Mouse (Mus musculus): Measurements from ENCODE around the gene Hist1h2af.
"Not testable (repeated sequence)": the region's sequence is repeated elsewhere in the genome, so short reads cannot be mapped to it uniquely, and the experiment has no call there.

Hist1h2af gene

DNA sequence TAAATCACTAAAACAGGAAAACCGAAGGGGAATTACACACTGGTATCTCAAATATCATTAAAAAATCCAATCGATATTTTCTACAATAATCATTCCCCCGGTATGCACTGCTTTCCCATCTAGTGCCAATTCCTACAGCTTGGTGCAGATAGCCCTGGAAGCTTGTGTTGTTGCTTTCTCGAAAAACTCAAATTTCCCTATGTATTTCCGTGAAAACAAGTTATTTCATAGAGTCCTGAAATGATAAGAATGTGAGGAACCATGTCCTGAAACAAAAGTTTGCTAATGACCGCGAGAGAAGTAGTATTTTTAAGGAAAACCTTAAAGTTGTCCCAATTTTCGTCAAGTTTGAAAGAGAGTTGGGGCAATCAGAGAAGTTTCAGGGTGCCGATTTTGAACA, 20.7 kb downstream of the Hist1h2af start:
- CTCF ChIA-PET, result interaction anchor here (0.7 to 1.6 kb wide), 2 partner anchors 10 to 17 kb away, joined by 3 to 4 read pairs; no protein-coding TSS in a partner anchor

DNA sequence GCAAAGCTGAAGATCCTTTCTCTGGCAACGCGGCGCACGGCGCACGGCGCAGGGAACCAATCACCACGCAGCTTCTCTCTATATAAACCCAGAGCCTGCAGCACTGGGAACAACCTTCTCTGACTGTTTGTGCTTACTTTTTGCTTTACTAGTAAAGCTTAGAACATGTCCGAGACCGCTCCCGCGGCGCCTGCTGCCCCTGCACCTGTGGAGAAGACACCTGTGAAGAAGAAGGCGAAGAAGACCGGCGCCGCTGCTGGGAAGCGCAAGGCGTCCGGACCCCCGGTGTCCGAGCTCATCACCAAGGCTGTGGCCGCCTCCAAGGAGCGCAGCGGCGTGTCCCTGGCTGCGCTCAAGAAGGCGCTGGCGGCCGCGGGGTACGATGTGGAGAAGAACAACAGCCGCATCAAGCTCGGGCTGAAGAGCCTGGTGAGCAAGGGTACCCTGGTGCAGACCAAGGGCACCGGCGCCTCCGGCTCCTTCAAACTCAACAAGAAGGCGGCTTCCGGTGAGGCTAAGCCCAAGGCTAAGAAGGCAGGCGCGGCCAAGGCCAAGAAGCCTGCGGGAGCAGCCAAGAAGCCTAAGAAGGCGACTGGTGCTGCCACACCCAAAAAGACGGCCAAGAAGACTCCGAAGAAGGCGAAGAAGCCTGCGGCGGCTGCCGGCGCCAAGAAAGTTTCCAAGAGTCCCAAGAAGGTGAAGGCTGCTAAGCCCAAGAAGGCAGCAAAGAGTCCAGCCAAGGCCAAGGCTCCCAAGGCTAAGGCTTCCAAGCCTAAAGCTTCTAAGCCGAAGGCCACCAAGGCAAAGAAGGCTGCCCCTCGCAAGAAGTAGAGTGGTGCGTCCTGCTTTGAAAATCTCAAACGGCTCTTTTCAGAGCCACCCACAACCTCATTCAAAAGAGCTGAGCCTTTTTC, 21.5 kb downstream of the Hist1h2af start:
- CTCF ChIA-PET, result interaction anchor here (0.7 to 1.1 kb wide), 2 partner anchors 9 to 12 kb away, joined by 3 to 4 read pairs; partner anchors contain the start of genes Hist1h2bh and Hist1h3f

DNA sequence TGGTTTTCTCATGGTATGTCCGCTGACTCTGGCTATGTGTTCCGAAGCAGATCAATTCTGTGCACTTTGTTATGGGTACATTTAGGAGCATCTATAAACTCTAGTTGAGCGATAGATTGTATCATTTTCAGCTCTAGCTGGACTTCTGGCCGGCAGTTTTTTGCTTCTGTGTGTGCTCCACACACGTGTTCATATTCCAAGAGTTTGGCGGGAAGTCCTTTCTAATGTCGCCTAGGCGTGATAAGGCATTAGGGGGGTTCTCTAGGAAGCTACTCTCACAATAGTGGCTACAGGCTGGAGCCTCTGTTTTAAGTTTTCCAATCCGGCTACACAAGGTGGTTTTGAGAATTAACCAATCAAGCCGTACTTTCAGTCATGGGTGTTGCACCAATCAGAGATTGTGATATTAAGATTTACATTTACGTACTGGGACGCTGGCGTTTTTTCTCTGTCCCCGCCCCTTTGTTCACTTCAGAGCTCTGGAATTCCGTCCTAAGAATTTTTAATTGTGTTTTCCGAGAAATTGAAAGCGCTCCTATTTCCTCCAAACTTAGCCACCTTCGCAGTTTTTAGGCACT, 22.2 kb downstream of the Hist1h2af start:
- CTCF ChIA-PET, result interaction anchor here (0.6 to 1.1 kb wide), 2 partner anchors 12 to 179 kb away, joined by 4 to 6 read pairs; partner anchors contain the start of genes Hist1h2bh and Hist1h3f

DNA sequence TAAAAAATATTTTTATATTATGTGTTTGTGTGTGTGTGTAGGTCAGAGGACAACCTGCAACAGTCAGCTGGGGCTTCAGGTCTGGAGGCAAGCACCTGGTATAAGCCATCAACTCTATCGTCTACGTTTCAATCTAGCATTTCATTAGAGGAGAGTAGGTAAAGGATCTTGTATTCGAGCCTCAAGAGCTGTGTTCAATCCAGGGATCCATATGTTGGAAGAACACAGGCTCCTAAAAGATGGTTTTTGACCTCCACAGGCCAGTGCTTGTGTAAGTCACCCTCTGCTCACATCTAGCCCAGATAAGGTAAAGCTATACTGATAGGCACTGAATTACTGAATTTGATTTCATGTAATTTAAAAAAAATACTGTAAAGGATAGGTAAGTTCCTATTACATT, 23.2 kb downstream of the Hist1h2af start:
- CTCF ChIA-PET, result no interaction called here

DNA sequence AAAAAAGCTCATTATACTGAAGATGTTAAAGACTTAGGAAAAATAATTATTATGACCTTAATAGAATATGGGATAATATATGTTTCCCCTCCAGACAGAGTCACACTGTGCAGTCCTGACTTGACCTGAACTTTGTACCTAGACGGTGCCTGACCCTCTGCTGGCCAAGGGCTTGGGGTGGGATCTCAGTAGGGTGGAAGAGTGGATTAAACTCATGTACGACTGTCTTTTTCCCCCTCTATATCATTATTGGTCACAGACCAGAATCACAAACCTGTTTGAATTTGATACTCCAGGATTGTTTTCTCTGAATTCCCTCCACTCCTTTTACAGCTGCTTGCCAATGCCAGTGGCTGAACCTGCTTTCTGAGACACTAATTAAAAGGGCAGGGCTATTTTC, 27.0 kb downstream of the Hist1h2af start:
- CTCF ChIA-PET, result interaction anchor here (0.6 kb wide), 4 partner anchors 9 to 1523 kb away, joined by 3 to 6 read pairs (median 3); no protein-coding TSS in a partner anchor

DNA sequence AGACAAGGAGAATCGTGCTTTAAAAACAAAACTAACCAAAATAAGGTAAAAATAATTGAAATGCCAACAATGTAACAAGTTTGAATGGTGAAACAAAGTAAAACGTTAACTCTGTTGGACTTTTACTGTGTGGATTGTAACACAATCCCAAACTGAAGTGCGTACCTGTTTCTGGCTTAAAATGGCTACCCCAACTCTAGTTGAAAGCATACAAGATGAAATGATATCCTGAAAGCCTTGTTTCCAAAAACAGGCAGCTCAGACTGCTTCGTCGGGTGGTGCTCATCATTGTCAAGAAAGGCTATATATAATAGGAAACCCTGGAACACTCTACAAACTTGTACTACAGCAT, 27.8 kb downstream of the Hist1h2af start:
- CTCF ChIA-PET, result not testable (repeated sequence)

DNA sequence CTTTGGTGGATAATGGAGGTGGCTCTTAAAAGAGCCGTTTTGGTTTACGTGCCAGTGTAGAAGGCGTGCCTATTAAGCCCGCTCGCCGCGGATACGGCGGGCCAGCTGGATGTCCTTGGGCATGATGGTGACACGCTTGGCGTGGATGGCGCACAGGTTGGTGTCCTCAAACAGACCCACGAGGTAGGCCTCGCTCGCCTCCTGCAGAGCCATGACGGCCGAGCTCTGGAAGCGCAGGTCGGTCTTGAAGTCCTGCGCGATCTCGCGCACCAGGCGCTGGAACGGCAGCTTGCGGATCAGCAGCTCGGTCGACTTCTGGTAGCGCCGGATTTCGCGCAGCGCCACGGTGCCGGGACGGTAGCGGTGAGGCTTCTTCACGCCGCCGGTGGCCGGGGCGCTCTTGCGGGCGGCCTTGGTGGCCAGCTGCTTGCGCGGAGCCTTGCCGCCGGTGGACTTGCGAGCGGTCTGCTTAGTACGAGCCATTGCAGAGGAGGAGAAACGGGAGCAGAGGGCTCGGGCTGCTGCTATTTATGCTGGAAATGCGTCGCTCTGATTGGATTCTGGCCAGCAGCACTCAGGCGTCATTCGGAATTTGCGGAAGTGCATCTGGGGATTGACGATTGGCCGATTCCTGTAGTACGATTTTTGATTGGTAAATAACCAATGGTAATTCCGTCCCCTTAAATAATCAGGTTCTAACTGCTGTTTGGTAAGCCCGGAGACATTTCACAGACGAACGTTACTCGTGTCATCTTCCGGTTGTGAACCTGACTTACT, 28.4 kb downstream of the Hist1h2af start, which contains the start of gene Hist1h3e:
TSS of gene Hist1h3e (minus strand) at position 487 of the 777 bp plus-strand sequence.
- CTCF ChIA-PET, result not testable (repeated sequence)

DNA sequence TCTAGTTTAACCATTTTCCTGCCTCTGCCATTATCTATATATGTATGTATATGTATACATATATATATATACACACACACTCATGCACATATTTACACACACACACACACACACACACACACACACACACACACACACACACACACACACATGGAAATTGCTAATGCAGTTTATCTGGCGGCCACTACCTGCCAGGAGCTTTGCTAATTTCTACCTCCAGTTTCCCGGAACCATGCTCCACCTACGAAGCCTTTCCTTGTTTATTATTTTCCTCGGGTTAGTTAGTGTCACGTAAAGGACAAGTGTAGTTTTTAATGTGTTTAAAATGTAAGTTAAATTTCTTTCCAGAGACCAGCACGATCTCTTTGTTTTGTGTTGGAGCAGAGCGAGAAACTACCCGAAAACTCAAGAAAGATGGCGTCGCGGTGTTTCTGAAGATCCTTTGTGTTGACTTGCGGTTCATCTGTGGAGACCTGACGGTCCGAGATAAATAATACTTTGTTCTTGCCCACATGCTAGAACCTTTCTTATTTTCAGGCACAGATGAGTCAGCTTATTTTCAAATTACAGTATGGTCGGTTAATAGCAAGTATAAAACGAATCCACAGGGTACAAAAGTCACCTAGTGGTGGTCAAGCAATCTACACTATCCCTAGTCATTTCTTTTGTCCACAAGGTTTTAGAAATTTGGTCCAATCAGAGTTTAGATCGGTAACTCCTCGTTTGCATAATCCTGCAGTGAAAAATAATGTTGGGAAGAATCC, 29.2 kb downstream of the Hist1h2af start:
- CTCF ChIA-PET, result interaction anchor here (0.5 to 0.7 kb wide), 4 partner anchors 13 to 161 kb away, joined by 3 to 7 read pairs (median 4); no protein-coding TSS in a partner anchor

DNA sequence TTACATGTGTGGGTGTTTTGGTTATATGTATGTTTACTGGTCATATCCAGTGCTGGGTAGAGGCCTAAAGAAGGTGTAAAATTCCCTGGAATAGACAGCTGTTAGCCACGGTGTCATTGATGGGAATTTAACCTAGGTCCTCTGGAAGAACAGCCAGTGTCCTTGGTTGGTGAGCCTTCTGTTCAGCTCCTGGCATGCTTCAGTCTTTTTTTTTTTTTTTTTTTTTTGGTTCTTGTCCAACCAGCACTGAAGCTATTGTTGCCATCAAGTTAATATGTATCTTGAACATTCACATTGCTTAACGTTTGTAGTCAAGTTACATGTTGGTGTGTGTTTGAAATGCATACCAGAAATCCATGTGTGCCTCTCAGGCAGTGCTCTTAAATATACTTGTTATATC, 30.8 kb downstream of the Hist1h2af start:
- CTCF ChIA-PET, result interaction anchor here (0.6 to 0.9 kb wide), 3 partner anchors 10 to 44 kb away, joined by 3 to 4 read pairs (median 3); no protein-coding TSS in a partner anchor

DNA sequence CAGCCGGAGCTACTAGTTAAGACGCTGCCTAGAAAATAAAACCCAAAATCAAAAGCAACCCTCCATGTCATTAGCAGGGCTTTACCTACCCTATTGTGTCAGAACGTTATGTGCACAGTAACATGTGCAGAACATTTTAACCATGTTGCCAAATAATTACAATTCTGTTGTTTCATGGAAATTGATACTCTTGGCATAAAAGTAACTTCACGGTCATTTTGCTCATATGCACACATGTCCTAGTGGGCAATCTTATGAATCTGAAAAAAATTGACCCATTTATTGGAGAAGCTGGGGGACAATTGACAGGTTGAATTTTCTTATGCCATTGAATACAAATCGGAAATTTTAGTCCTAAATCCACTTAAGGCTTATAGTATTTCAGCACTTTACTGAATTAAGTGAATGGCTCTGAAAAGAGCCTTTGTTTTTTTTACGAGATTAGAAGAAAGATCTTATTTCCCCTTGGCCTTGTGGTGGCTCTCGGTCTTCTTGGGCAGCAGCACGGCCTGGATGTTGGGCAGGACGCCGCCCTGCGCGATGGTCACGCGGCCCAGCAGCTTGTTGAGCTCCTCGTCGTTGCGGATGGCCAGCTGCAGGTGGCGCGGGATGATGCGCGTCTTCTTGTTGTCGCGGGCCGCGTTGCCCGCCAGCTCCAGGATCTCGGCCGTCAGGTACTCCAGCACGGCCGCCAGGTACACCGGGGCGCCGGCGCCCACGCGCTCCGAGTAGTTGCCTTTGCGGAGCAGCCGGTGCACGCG, 36.7 kb downstream of the Hist1h2af start:
- CTCF ChIA-PET, result not testable (repeated sequence)

DNA sequence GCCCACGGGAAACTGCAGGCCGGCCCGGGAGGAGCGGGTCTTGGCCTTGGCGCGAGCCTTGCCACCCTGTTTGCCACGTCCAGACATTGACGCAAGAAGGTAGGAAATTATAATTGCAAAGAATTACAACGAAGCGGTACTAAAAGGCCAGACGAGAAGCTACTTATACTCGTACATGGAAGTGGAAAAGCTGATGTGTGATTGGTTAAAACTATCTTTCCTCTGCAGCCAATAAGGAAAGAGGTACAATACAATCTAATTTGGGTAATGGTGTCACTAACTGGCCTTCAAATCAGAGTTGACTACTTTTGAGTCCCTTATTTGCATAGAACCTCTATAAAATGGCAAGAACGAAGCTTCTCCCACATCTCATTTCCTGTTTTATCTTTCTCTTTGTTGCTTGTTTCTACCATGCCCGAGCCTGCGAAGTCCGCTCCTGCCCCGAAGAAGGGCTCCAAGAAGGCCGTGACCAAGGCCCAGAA, 37.4 kb downstream of the Hist1h2af start, which contains the start of the genes Hist1h2ae and Hist1h2bg:
TSS of gene Hist1h2ae (minus strand) at position 199 of the 482 bp plus-strand sequence.
TSS of gene Hist1h2bg (plus strand) at position 375 of the 482 bp plus-strand sequence.
- CTCF ChIA-PET, result no interaction called here

DNA sequence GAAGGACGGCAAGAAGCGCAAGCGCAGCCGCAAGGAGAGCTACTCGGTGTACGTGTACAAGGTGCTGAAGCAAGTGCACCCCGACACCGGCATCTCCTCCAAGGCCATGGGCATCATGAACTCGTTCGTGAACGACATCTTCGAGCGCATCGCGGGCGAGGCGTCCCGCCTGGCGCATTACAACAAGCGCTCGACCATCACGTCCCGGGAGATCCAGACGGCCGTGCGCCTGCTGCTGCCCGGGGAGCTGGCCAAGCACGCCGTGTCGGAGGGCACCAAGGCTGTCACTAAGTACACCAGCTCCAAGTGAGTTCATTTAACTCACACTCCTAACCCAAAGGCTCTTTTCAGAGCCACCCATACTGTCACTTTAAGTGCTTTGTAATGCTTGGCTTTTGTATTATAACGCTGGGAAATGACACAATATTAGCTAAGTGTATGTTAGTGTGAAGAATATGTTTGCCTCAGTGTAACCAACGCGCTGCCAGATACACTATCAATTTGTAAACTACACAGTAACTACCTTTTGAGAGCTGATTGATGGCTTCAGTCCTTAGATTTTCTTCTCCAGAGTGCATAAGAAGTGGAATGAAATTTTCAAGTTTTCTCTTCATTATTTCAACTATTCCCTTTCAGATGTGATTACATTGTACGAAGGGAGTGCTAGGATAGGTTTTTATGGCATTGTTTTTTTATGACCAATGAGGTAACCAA, 38.0 kb downstream of the Hist1h2af start:
- CTCF ChIA-PET, result not testable (repeated sequence)

DNA sequence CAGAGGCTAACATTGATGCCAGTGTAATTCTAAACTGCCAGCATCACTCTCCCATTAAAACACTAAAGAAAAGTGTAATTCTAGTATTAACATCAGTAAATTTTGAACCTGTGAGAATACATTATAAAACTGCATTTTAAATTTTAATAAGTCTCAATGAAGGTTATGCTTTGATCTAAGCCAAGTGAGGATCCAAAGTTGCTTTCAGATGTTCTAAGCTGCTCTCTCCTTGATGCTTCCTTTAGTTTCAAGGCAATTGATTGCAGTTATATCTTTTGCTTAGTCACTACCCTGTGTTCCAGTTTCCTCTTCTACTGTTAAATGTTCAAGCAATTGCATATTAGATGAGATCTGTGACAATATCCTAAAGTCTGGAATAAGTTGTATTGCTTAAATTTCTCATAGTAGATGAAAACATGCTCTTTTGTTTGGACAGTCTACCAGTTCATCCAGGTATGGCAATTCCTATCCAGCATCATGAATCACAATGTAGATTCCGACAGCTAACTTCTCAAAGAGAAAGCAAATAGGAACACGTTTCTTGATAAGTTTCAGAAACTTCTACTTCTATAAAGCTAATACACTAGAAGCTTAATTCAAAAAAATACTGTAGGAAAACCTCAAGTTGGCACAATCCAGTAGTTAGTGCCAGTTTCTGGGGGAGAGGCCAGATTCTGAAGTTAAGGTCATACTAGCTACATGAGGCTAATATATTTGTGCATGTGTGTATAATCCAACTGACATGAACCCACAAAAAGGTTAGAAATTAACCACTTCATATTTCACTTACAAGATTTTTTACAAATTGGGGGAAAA, 38.7 kb downstream of the Hist1h2af start:
- CTCF ChIA-PET, result no interaction called here

DNA sequence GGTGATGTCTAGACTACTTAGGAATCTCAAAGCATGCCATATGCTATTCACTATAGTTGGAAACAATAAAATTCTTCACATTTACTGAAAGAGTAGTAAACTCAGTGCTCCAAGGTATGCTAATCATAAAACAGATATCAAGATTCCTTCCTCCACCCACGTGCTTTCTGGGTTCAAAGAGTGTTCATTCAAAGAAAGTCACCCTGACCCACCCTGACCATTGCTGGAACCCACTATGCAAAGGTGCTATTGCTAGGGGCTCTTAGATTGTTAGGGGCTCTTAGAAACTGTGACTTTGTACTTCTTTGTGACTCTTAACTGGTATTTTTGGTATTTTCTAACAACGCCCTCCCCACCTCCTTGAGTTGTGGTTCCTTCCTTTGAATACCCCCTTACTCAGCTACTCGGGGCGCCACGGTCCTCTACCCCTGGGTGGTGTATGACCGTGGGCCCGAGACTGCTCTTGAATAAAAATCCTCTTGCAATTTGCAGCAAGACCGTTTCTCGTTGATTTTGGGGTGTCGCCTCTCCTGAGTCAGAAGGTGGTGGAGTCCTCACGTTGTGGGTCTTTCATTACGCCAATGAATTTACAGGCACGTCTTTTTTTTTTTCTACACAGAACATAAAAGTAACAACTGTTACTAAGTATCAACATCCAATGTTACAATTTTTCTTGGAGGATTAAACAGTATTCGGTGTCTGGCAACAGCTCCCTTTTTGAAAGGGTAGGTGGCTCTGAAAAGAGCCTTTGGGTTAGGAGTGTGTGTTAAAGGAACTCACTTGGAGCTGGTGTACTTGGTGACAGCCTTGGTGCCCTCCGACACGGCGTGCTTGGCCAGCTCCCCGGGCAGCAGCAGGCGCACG, 39.6 kb downstream of the Hist1h2af start:
- CTCF ChIA-PET, result not testable (repeated sequence)

DNA sequence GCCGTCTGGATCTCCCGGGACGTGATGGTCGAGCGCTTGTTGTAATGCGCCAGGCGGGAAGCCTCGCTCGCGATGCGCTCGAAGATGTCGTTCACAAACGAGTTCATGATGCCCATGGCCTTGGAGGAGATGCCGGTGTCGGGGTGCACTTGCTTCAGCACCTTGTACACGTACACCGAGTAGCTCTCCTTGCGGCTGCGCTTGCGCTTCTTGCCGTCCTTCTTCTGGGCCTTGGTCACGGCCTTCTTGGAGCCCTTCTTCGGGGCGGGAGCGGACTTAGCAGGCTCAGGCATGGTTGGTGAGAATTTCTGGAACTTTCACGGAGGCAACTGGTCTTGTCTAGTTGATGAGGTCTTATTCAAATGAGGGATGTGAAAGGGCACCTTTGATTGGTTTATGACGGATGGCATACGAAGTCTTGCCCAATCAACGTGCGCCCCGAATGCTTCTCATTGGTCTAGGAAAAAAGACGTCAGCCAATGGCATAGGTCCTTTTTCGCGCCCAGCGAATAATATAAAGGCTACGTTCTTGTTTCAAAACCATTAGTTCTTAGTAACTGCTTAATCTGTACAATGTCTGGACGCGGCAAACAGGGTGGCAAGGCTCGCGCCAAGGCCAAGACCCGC, 40.3 kb downstream of the Hist1h2af start, which contains the start of the genes Hist1h2bf and Hist1h2ad:
TSS of gene Hist1h2bf (minus strand) at position 299 of the 627 bp plus-strand sequence.
TSS of gene Hist1h2ad (plus strand) at position 484 of the 627 bp plus-strand sequence.
- CTCF ChIA-PET, result not testable (repeated sequence)

DNA sequence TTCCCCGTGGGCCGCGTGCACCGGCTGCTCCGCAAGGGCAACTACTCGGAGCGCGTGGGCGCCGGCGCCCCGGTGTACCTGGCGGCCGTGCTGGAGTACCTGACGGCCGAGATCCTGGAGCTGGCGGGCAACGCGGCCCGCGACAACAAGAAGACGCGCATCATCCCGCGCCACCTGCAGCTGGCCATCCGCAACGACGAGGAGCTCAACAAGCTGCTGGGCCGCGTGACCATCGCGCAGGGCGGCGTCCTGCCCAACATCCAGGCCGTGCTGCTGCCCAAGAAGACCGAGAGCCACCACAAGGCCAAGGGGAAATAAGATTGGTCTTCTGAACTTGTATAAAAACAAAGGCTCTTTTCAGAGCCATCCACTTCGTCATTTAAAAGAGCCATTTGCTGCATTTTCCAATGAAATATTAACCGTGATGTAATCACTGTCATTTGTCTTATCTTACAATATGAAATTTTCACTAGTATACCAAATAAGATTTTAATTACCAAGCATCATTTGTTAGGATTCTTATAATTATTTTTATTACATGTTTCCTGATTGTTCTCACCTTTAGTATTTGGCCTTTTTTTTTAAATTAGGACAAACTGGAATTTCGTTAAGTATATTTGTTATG, 41.0 kb downstream of the Hist1h2af start:
- CTCF ChIA-PET, result not testable (repeated sequence)
